In the genomic region with DNA sequence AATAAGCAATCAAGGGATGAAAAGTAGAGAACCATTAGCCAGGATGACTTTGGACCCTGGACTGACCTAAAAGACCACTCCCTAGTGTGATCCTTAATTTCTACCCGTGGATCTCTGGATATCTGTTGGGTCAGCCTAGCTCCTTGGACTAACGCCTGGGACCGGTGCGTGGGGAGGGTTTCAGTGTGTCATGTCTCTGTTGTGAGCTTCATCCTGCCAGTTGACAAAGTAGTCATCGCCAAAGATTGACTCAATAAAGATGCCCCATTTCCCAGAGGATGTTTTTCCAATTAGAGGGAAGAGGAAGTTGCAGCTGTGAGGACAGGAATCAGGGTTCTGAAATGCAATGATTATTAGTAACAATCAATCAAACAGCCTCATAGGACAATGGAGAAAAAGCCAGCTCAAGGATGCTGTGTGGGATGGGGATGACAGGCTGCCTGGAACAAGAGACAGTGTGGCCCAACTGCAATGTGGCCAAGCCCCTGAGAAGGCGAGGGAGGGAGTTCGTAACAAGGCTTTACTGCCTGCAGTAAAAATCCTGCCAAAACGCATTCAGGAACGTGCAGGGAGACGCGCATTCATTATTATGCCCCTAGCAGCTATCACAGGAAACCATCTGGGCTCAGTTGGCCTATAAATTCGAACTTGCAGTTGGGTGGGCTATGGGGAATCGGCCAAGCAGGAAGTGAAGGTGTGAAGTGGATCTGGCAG, we compare ENCODE assay signal across 9 mouse cellular contexts. TPM values are rescaled to one million over a fixed set of nuclear protein-coding genes. Genes with fewer than 3 reads are reported as not detected.
DNase-seq lines count a peak whose midpoint lies in the region; ATAC-seq and TF ChIP-seq lines count a peak whose summit lies in the region.
"Had no signal": no experiment of that assay in that cellular context is flagged by ENCODE, and none has a peak within 500 bp of the region (broad histone marks: within the 10 kb centered on the region; RNA-seq: fewer than 3 reads in every experiment).

No protein-coding gene starts in this region.

- H3K9ac ChIP-seq in forebrain, embryonic 13.5 days, result no peak overlapping the region
- H3K9ac ChIP-seq in forebrain, embryonic 11.5 days (ENCODE audit: low read length), result no peak overlapping the region
- H3K9ac ChIP-seq: midbrain, embryonic 13.5 days had no signal

- H3K4me1 ChIP-seq in forebrain, embryonic 13.5 days, result peaks cover 26% of the 10 kb centered on the region
- H3K4me1 ChIP-seq in forebrain, embryonic 11.5 days (replicated peaks; ENCODE audit: control insufficient read depth, insufficient read depth, low read length), result 0 out of 2 replicates have a peak, but pooled peaks cover 2% of the 10 kb centered on the region
- H3K4me1 ChIP-seq in G1E (ENCODE audit: insufficient read depth, low read depth, low read length), result peaks cover 84% of the 10 kb centered on the region

- H3K4me3 ChIP-seq in forebrain, embryonic 13.5 days, result no peak overlapping the region
- H3K4me3 ChIP-seq in forebrain, embryonic 11.5 days (ENCODE audit: low read depth, low read length), result no peak overlapping the region
- peak overlapping the region; percentile 17; the same call in 1 of the 2 replicates for H3K4me3 ChIP-seq in G1E (ENCODE audit: low read depth, low read length)
- H3K4me3 ChIP-seq: midbrain, embryonic 13.5 days had no signal

- H3K9me3 ChIP-seq in forebrain, embryonic 13.5 days (replicated peaks), result no peaks in the 10 kb centered on the region
- no peaks in the 10 kb centered on the region for H3K9me3 ChIP-seq in forebrain, embryonic 11.5 days (ENCODE audit: control insufficient read depth, low read length)
- no peaks in the 10 kb centered on the region for H3K9me3 ChIP-seq in G1E (replicated peaks)
- H3K9me3 ChIP-seq: midbrain, embryonic 13.5 days had no signal

- WGBS in forebrain, embryonic 13.5 days, result 58% methylated on average over 13 of the region's 13 CpGs
- WGBS in forebrain, embryonic 11.5 days, result 68% methylated on average over 13 of the region's 13 CpGs

- peak overlapping the region; percentile 54 for H3K27ac ChIP-seq in forebrain, embryonic 13.5 days
- H3K27ac ChIP-seq in forebrain, embryonic 11.5 days (ENCODE audit: low read depth, low read length), result no peak overlapping the region
- H3K27ac ChIP-seq: midbrain, embryonic 13.5 days had no signal

- ATAC-seq in forebrain, embryonic 13.5 days, result peak; percentile 75
- no peak for ATAC-seq in forebrain, embryonic 11.5 days (replicated peaks; ENCODE audit: low FRiP score)
- peak; percentile 40 for ATAC-seq in G1E (ENCODE audit: extremely low read depth, insufficient number of reproducible peaks, low FRiP score, poor library complexity, severe bottlenecking)
- ATAC-seq: midbrain, embryonic 13.5 days had no signal

- intact Hi-C loops in left cerebral cortex, postnatal 36 days (cut with DNase I), result no loop called here

- no peak overlapping the region for H3K4me2 ChIP-seq in forebrain, embryonic 13.5 days
- H3K4me2 ChIP-seq in forebrain, embryonic 11.5 days (ENCODE audit: low read depth, low read length, severe bottlenecking), result no peak overlapping the region
- H3K4me2 ChIP-seq: midbrain, embryonic 13.5 days had no signal

- no peak for DNase-seq in forebrain, embryonic 11.5 days (ENCODE audit: low spot score)
- DNase-seq in G1E (ENCODE audit: low spot score), result peak; percentile 10
- peak; percentile 38 for DNase-seq in heart, adult 8-10 months (ENCODE audit: low spot score)
- peak; percentile 26 to 47 for DNase-seq in kidney, postnatal 36 days
- DNase-seq in thymus, postnatal 25 days, result no peak
- no peak for DNase-seq in adrenal gland, postnatal 14 days
- no peak for DNase-seq in left cerebral cortex, postnatal 36 days (ENCODE audit: low spot score in 2 of 2)

- TF ChIP-seq CTCF in G1E (IDR thresholded peaks at IDR 0.05; ENCODE audit: low read depth, low read length), result no peak

- H3K27me3 ChIP-seq in forebrain, embryonic 13.5 days, result no peaks in the 10 kb centered on the region
- H3K27me3 ChIP-seq in forebrain, embryonic 11.5 days (ENCODE audit: control insufficient read depth, insufficient read depth, low read length), result no peaks in the 10 kb centered on the region
- no peaks in the 10 kb centered on the region for H3K27me3 ChIP-seq in G1E (ENCODE audit: insufficient read depth, low read length)
- H3K27me3 ChIP-seq: midbrain, embryonic 13.5 days had no signal

- no peaks in the 10 kb centered on the region for H3K36me3 ChIP-seq in forebrain, embryonic 13.5 days (ENCODE audit: poor library complexity, severe bottlenecking)
- H3K36me3 ChIP-seq in forebrain, embryonic 11.5 days (ENCODE audit: control insufficient read depth, insufficient read depth, low read length), result no peaks in the 10 kb centered on the region
- no peaks in the 10 kb centered on the region for H3K36me3 ChIP-seq in G1E (replicated peaks)
- H3K36me3 ChIP-seq: midbrain, embryonic 13.5 days had no signal

RNA-seq across cellular contexts. Expression of a gene that starts 27.3 kb away (rescaled TPM):
- polyA plus RNA-seq in forebrain, embryonic 13.5 days (2015; fragmentation: Nextera tagmentation; extraction: Ambion mirVana), result 19.8 and 23.3 TPM in 2 replicates
- polyA plus RNA-seq in forebrain, embryonic 11.5 days (2014; fragmentation: Nextera tagmentation; extraction: Ambion mirVana), result 41.0 and 41.9 TPM in 2 replicates
- total RNA-seq in G1E (2014; fragmentation: Nextera tagmentation), result 184 and 198 TPM in 2 replicates
- 119 and 124 TPM in 2 replicates for total RNA-seq in G1E (2017)
- 255 and 381 TPM in 2 replicates for polyA plus RNA-seq in G1E (2012)
- 10 to 100 TPM; 25.6 to 27.7 (median 26.0) TPM for total RNA-seq in heart, adult 8-10 months (2022)
- 28.5 and 30.2 TPM in 2 replicates for total RNA-seq in adrenal gland, postnatal 14 days (2021)
- total RNA-seq in left cerebral cortex, postnatal 36 days (2021), result 10 to 100 TPM; 15.5 to 17.7 TPM

Comparison
In these comparisons a context has a peak if more than half of its experiments do, and no peak if none do; other contexts are left out.
1. DNase-seq: peak in G1E (single experiment), heart, adult 8-10 months (single experiment) and kidney, postnatal 36 days (2 of 2); none in forebrain, embryonic 11.5 days (single experiment), thymus, postnatal 25 days (single experiment), adrenal gland, postnatal 14 days (single experiment) and left cerebral cortex, postnatal 36 days (0 of 2).